Mouse (Mus musculus) CH12.LX (cell line): ENCODE data around the gene Ywhab. TPM values are rescaled to one million over a fixed set of nuclear protein-coding genes. Genes with fewer than 3 reads are reported as not detected.

Experiments used
- polyA plus RNA-seq: library from polyadenylated mRNA; unstranded; fragments of >175 nt; gene quantifications from 2 replicates; pipeline ENCODE4 v1.2.1, GENCODE M21; 2012; ENCODE audit warnings: low read depth; ENCODE audit not compliant: insufficient read length
- total RNA-seq, 2 experiments: library from RNA; depleted of rRNA; stranded (reverse); fragments of 300-350 nt in 1 of 2; fragments of >200 nt in 1 of 2; gene quantifications; 2 replicates each; pipeline ENCODE4 v1.2.3; 2012 to 2014

Gene Ywhab
- total and polyA plus RNA-seq, 3 experiments = 41.6 to 159 (median 59.8) TPM

Other genes starting within 250 kb of the Ywhab start
- 18.0 and 23.4 TPM in 2 replicates for gene Ada, start 244.7 kb upstream of the Ywhab start, total RNA-seq (2012; rRNA removed)
- 21.8 and 24.0 TPM in 2 replicates for gene Ada, start 244.7 kb upstream of the Ywhab start, total RNA-seq (2014; rRNA removed)
- gene Ada, start 244.7 kb upstream of the Ywhab start, polyA plus RNA-seq = 19.9 and 21.1 TPM in 2 replicates
- gene Ccn5, start 174.1 kb upstream of the Ywhab start, total RNA-seq (2012; rRNA removed) = 0.13 TPM in 1 of 2 replicates, not detected in the other
- not detected in 2 replicates for gene Ccn5, start 174.1 kb upstream of the Ywhab start, total RNA-seq (2014; rRNA removed)
- not detected in 2 replicates for gene Ccn5, start 174.1 kb upstream of the Ywhab start, polyA plus RNA-seq
- gene Kcnk15, start 141.3 kb upstream of the Ywhab start, total RNA-seq (2012; rRNA removed) = not detected in 2 replicates
- not detected in 2 replicates for gene Kcnk15, start 141.3 kb upstream of the Ywhab start, total RNA-seq (2014; rRNA removed)
- not detected in 2 replicates for gene Kcnk15, start 141.3 kb upstream of the Ywhab start, polyA plus RNA-seq
- gene Rims4, start 76.3 kb upstream of the Ywhab start, total RNA-seq (2012; rRNA removed) = not detected in 2 replicates
- gene Rims4, start 76.3 kb upstream of the Ywhab start, total RNA-seq (2014; rRNA removed) = not detected in 2 replicates
- not detected in 2 replicates for gene Rims4, start 76.3 kb upstream of the Ywhab start, polyA plus RNA-seq
- 0.42 and 0.76 TPM in 2 replicates for gene Pabpc1l, start 30.5 kb downstream of the Ywhab start, total RNA-seq (2012; rRNA removed)
- gene Pabpc1l, start 30.5 kb downstream of the Ywhab start, total RNA-seq (2014; rRNA removed) = 0.47 and 0.55 TPM in 2 replicates
- 0.96 and 2.0 TPM in 2 replicates for gene Pabpc1l, start 30.5 kb downstream of the Ywhab start, polyA plus RNA-seq
- 53.1 and 64.4 TPM in 2 replicates for gene Stk4, start 75.4 kb downstream of the Ywhab start, total RNA-seq (2012; rRNA removed)
- 50.9 and 51.4 TPM in 2 replicates for gene Stk4, start 75.4 kb downstream of the Ywhab start, total RNA-seq (2014; rRNA removed)
- gene Stk4, start 75.4 kb downstream of the Ywhab start, polyA plus RNA-seq = 77.5 and 78.3 TPM in 2 replicates
- 26.8 and 30.0 TPM in 2 replicates for gene Tomm34, start 76.2 kb downstream of the Ywhab start, total RNA-seq (2012; rRNA removed)
- 25.6 and 26.5 TPM in 2 replicates for gene Tomm34, start 76.2 kb downstream of the Ywhab start, total RNA-seq (2014; rRNA removed)
- gene Tomm34, start 76.2 kb downstream of the Ywhab start, polyA plus RNA-seq = 38.3 and 40.7 TPM in 2 replicates
- gene Kcns1, start 176.2 kb downstream of the Ywhab start, total RNA-seq (2012; rRNA removed) = 0.34 and 0.42 TPM in 2 replicates
- not detected in 2 replicates for gene Kcns1, start 176.2 kb downstream of the Ywhab start, total RNA-seq (2014; rRNA removed)
- gene Kcns1, start 176.2 kb downstream of the Ywhab start, polyA plus RNA-seq = 0.11 TPM in 1 of 2 replicates, not detected in the other
- gene Wfdc5, start 187.8 kb downstream of the Ywhab start, total RNA-seq (2012; rRNA removed) = not detected in 2 replicates
- not detected in 2 replicates for gene Wfdc5, start 187.8 kb downstream of the Ywhab start, total RNA-seq (2014; rRNA removed)
- not detected in 2 replicates for gene Wfdc5, start 187.8 kb downstream of the Ywhab start, polyA plus RNA-seq
- gene Wfdc12, start 195.6 kb downstream of the Ywhab start, total RNA-seq (2012; rRNA removed) = not detected in 2 replicates
- gene Wfdc12, start 195.6 kb downstream of the Ywhab start, total RNA-seq (2014; rRNA removed) = not detected in 2 replicates
- not detected in 2 replicates for gene Wfdc12, start 195.6 kb downstream of the Ywhab start, polyA plus RNA-seq
- gene Wfdc15a, start 205.2 kb downstream of the Ywhab start, total RNA-seq (2012; rRNA removed) = not detected in 2 replicates
- gene Wfdc15a, start 205.2 kb downstream of the Ywhab start, total RNA-seq (2014; rRNA removed) = not detected in 2 replicates
- not detected in 2 replicates for gene Wfdc15a, start 205.2 kb downstream of the Ywhab start, polyA plus RNA-seq
- gene Wfdc15b, start 226.7 kb downstream of the Ywhab start, total RNA-seq (2012; rRNA removed) = not detected in 2 replicates
- not detected in 2 replicates for gene Wfdc15b, start 226.7 kb downstream of the Ywhab start, total RNA-seq (2014; rRNA removed)
- not detected in 2 replicates for gene Wfdc15b, start 226.7 kb downstream of the Ywhab start, polyA plus RNA-seq
- gene Svs2, start 243.5 kb downstream of the Ywhab start, total RNA-seq (2012; rRNA removed) = not detected in 2 replicates
- not detected in 2 replicates for gene Svs2, start 243.5 kb downstream of the Ywhab start, total RNA-seq (2014; rRNA removed)
- gene Svs2, start 243.5 kb downstream of the Ywhab start, polyA plus RNA-seq = not detected in 2 replicates